Mouse (Mus musculus) left cerebral cortex, adult 2 months (tissue): ENCODE data around the gene Tas2r135. TPM values are rescaled to one million over a fixed set of nuclear protein-coding genes. Genes with fewer than 3 reads are reported as not detected.

ENCODE experiments used
- DNase-seq, 2 experiments: peaks; one replicate each; pipeline ENCODE4 v3.0.0; 2021 to 2022; ENCODE audit warnings: low spot score in 2 of 2, mixed read lengths in 1 of 2; ENCODE audit errors: extremely low spot score in 1 of 2
- H3K27ac ChIP-seq: fragments of 200-600 bp; 2 replicates; pipeline ENCODE4 v1.8.1; 2022
- H3K4me3 ChIP-seq: fragments of 200-600 bp; 2 replicates; pipeline ENCODE4 v1.8.1; 2022
- CTCF ChIP-seq: fragments of 200-600 bp; IDR thresholded peaks from 2 replicates; pipeline ENCODE4 v1.8.1; 2022; ENCODE audit warnings: antibody characterized with exemption, mild to moderate bottlenecking, moderate library complexity
- intact Hi-C: fragments of 180-260 bp; cut with DNase I; formaldehyde crosslinking; loops from one replicate; pipeline ENCODE4 v1.15.1; 2025
- total RNA-seq, 2 experiments: library from RNA; stranded (reverse); gene quantifications; 2 replicates each; pipeline ENCODE4 v1.2.3; 2021

Tas2r135 gene
- total RNA-seq, 2 experiments from 2014 or later, result not detected

DNA sequence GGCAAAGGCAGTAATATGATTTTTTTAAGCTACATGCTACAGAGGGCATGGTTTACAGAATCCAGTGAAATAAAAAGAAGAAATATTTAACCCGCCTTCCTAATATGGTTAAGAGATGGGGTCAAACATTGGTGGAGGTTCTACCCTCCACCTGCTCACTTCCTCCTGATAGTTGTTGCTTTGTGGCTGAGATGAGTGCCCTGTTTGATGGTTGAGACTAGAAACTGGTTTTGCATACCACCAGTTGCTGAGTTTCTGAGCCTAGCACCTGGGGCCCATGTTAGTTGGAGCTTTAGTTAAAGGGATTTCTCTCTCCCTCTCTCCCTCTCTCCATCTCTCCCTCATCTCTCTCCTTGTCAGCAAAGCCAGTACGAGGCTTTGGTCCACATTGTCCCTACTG is 42.1 kb downstream of the Tas2r135 start:
- no peak overlapping the region for H3K27ac ChIP-seq
- intact Hi-C loops, result no loop called here
- no peak for TF ChIP-seq CTCF
- no peak for DNase-seq
- no peak overlapping the region for H3K4me3 ChIP-seq

Other genes with a start within 250 kb of the Tas2r135 start
- not detected for gene Tas2r144, start 190.1 kb upstream of the Tas2r135 start, total RNA-seq
- 10 to 100 TPM in 1 of 2 experiments, 1 to 10 TPM in 1; 9.0 to 10.0 TPM for gene Gstk1, start 159.5 kb upstream of the Tas2r135 start, total RNA-seq
- not detected for gene Tmem139, start 143.5 kb upstream of the Tas2r135 start, total RNA-seq
- gene Casp2, start 140.4 kb upstream of the Tas2r135 start, total RNA-seq, result 10 to 100 TPM; 19.7 to 28.1 TPM
- 1 to 10 TPM; 5.3 to 6.4 TPM for gene Clcn1, start 118.7 kb upstream of the Tas2r135 start, total RNA-seq
- 100 to 1,000 TPM; 111 TPM for gene Fam131b, start 80.8 kb upstream of the Tas2r135 start, total RNA-seq
- 10 to 100 TPM; 47.6 to 47.8 TPM for gene Zyx, start 55.8 kb upstream of the Tas2r135 start, total RNA-seq
- gene Epha1, start 32.2 kb upstream of the Tas2r135 start, total RNA-seq, result under 1 TPM; 0.12 to 0.29 TPM
- gene Tas2r143, start 5.2 kb upstream of the Tas2r135 start, total RNA-seq, result not detected
- not detected for gene Tas2r126, start 29.1 kb downstream of the Tas2r135 start, total RNA-seq
- not detected for gene Olfr458, start 59.8 kb downstream of the Tas2r135 start, total RNA-seq
- not detected for gene Olfr457, start 70.9 kb downstream of the Tas2r135 start, total RNA-seq
- not detected for gene Olfr456, start 81.8 kb downstream of the Tas2r135 start, total RNA-seq
- gene Olfr455, start 142.2 kb downstream of the Tas2r135 start, total RNA-seq, result not detected
- gene Tcaf3, start 192.3 kb downstream of the Tas2r135 start, total RNA-seq, result not detected
- gene Tcaf2, start 239.8 kb downstream of the Tas2r135 start, total RNA-seq, result under 1 TPM; 0.68 to 0.84 TPM